14 mouse cellular contexts compared by ENCODE assay signal in genomic region chr7:84310909-84311311, GRCm38 (mm10).
DNase-seq lines count a peak whose midpoint lies in the region; ATAC-seq and TF ChIP-seq lines count a peak whose summit lies in the region.
"Had no signal": no experiment of that assay in that cellular context is flagged by ENCODE, and none has a peak within 500 bp of the region (broad histone marks: within the 10 kb centered on the region; RNA-seq: fewer than 3 reads in every experiment).

No protein-coding gene starts in this region.

- no peaks in the 10 kb centered on the region for H3K27me3 ChIP-seq in heart, embryonic 15.5 days
- no peaks in the 10 kb centered on the region for H3K27me3 ChIP-seq in forebrain, postnatal 0 days (ENCODE audit: insufficient read depth, low read length)
- H3K27me3 ChIP-seq in kidney, embryonic 15.5 days, result no peaks in the 10 kb centered on the region
- H3K27me3 ChIP-seq: liver, embryonic 13.5 days had no signal

- no peak overlapping the region for H3K9ac ChIP-seq in heart, embryonic 15.5 days
- no peak overlapping the region for H3K9ac ChIP-seq in forebrain, postnatal 0 days
- H3K9ac ChIP-seq in kidney, embryonic 15.5 days, result no peak overlapping the region
- H3K9ac ChIP-seq: liver, embryonic 13.5 days had no signal

- no peaks in the 10 kb centered on the region for H3K36me3 ChIP-seq in heart, embryonic 15.5 days
- H3K36me3 ChIP-seq in forebrain, postnatal 0 days (ENCODE audit: insufficient read depth), result peaks cover 16% of the 10 kb centered on the region
- H3K36me3 ChIP-seq in kidney, embryonic 15.5 days, result peaks cover 10% of the 10 kb centered on the region; the same call in 1 of the 2 replicates
- H3K36me3 ChIP-seq: liver, embryonic 13.5 days had no signal

- no peak overlapping the region for H3K4me2 ChIP-seq in heart, embryonic 15.5 days
- no peak overlapping the region for H3K4me2 ChIP-seq in forebrain, postnatal 0 days (ENCODE audit: low read depth)
- no peak overlapping the region for H3K4me2 ChIP-seq in kidney, embryonic 15.5 days
- H3K4me2 ChIP-seq: liver, embryonic 13.5 days had no signal

- WGBS in heart, embryonic 15.5 days, result 56% methylated on average over 4 of the region's 4 CpGs
- WGBS in forebrain, postnatal 0 days, result 52% methylated on average over 4 of the region's 4 CpGs
- WGBS in kidney, embryonic 15.5 days, result 90% methylated on average over 4 of the region's 4 CpGs

- peak; percentile 19 for DNase-seq in adrenal gland, postnatal 14 days
- DNase-seq in adrenal gland, postnatal 25 days, result no peak
- DNase-seq in heart, adult 8-10 months (ENCODE audit: low spot score), result no peak
- DNase-seq in 3T3-L1 (ENCODE audit: low read depth, low spot score), result peak; percentile 70
- peak; percentile 52 for DNase-seq in forebrain, postnatal 0 days
- no peak for DNase-seq in layer of hippocampus, postnatal 36 days
- DNase-seq: gastrocnemius, postnatal 25 days; liver, embryonic 13.5 days; thymus, postnatal 14 days had no signal

- no peak overlapping the region for H3K4me3 ChIP-seq in heart, embryonic 15.5 days
- no peak overlapping the region for H3K4me3 ChIP-seq in forebrain, postnatal 0 days (ENCODE audit: low read depth, low read length)
- H3K4me3 ChIP-seq in kidney, embryonic 15.5 days (replicated peaks), result no peak overlapping the region
- H3K4me3 ChIP-seq: erythroblast, embryonic 14.5 days; left cerebral cortex, adult 2 months; liver, embryonic 13.5 days had no signal

- H3K27ac ChIP-seq in heart, embryonic 15.5 days, result peak overlapping the region; percentile 67
- no peak overlapping the region for H3K27ac ChIP-seq in forebrain, postnatal 0 days (ENCODE audit: low read depth, low read length)
- H3K27ac ChIP-seq in kidney, embryonic 15.5 days, result no peak overlapping the region
- H3K27ac ChIP-seq: kidney, postnatal 0 days; left cerebral cortex, adult 2 months; liver, embryonic 13.5 days had no signal

- peaks cover 36% of the 10 kb centered on the region for H3K4me1 ChIP-seq in heart, embryonic 15.5 days (replicated peaks)
- peaks cover 7% of the 10 kb centered on the region; the same call in 1 of the 2 replicates for H3K4me1 ChIP-seq in forebrain, postnatal 0 days (ENCODE audit: insufficient read depth)
- no peaks in the 10 kb centered on the region for H3K4me1 ChIP-seq in kidney, embryonic 15.5 days
- H3K4me1 ChIP-seq: liver, embryonic 13.5 days had no signal

- no peaks in the 10 kb centered on the region for H3K9me3 ChIP-seq in heart, embryonic 15.5 days (replicated peaks)
- H3K9me3 ChIP-seq in forebrain, postnatal 0 days (ENCODE audit: low read length), result no peaks in the 10 kb centered on the region
- H3K9me3 ChIP-seq in kidney, embryonic 15.5 days (replicated peaks), result no peaks in the 10 kb centered on the region
- H3K9me3 ChIP-seq: liver, embryonic 13.5 days had no signal

- TF ChIP-seq CTCF in forebrain, postnatal 0 days (IDR thresholded peaks at IDR 0.05; ENCODE audit: low read depth), result no peak

- peak; percentile 65 for ATAC-seq in heart, embryonic 15.5 days (replicated peaks; ENCODE audit: insufficient number of reproducible peaks, insufficient read depth, low FRiP score, low read depth)
- peak; percentile 67 for ATAC-seq in forebrain, postnatal 0 days
- ATAC-seq in kidney, embryonic 15.5 days (replicated peaks; ENCODE audit: low FRiP score), result no peak

Comparison
In these comparisons a context has a peak if more than half of its experiments do, and no peak if none do; other contexts are left out.
1. DNase-seq: peak in adrenal gland, postnatal 14 days (single experiment), 3T3-L1 (single experiment) and forebrain, postnatal 0 days (single experiment); none in adrenal gland, postnatal 25 days (single experiment), heart, adult 8-10 months (single experiment) and layer of hippocampus, postnatal 36 days (0 of 2).